Mouse (Mus musculus): ENCODE data around the gene Psd4.

Gene Psd4

GRCm38 (mm10) chr2:24386158-24386963 is 19.0 kb downstream of the Psd4 start:
- DNase-seq (ENCODE audit: low read depth, low spot score) = no peak

- DNase-seq (ENCODE audit: low read depth, low spot score) = no peak
Measured at GRCm38 (mm10) chr2:24386964-24387320, 19.6 kb downstream of the Psd4 start.

- DNase-seq (ENCODE audit: low read depth, low spot score) = no peak
Measured at GRCm38 (mm10) chr2:24387361-24388283, 20.2 kb downstream of the Psd4 start.

- no peak for DNase-seq (ENCODE audit: low read depth, low spot score)
Measured at GRCm38 (mm10) chr2:24393251-24393650, 25.9 kb downstream of the Psd4 start.

GRCm38 (mm10) chr2:24397115-24397514 is 29.7 kb downstream of the Psd4 start:
- no peak for DNase-seq (ENCODE audit: low read depth, low spot score)

- DNase-seq (ENCODE audit: low read depth, low spot score) = no peak
Measured at GRCm38 (mm10) chr2:24400711-24401110, 33.3 kb downstream of the Psd4 start.

GRCm38 (mm10) chr2:24405345-24406012 is 38.1 kb downstream of the Psd4 start:
- no peak for DNase-seq (ENCODE audit: low read depth, low spot score)

- DNase-seq (ENCODE audit: low read depth, low spot score) = no peak
Measured at GRCm38 (mm10) chr2:24407701-24408485, 40.5 kb downstream of the Psd4 start.

GRCm38 (mm10) chr2:24409166-24409565 is 41.8 kb downstream of the Psd4 start:
- DNase-seq (ENCODE audit: low read depth, low spot score) = no peak

- DNase-seq (ENCODE audit: low read depth, low spot score) = no peak
Measured at GRCm38 (mm10) chr2:24413172-24413571, 45.8 kb downstream of the Psd4 start.

GRCm38 (mm10) chr2:24413677-24414076 is 46.3 kb downstream of the Psd4 start:
- no peak for DNase-seq (ENCODE audit: low read depth, low spot score)

- no peak for DNase-seq (ENCODE audit: low read depth, low spot score)
Measured at GRCm38 (mm10) chr2:24416668-24417067, 49.3 kb downstream of the Psd4 start.

GRCm38 (mm10) chr2:24417106-24417505 is 49.7 kb downstream of the Psd4 start:
- no peak for DNase-seq (ENCODE audit: low read depth, low spot score)

- no peak for DNase-seq (ENCODE audit: low read depth, low spot score)
Measured at GRCm38 (mm10) chr2:24417564-24417963, 50.2 kb downstream of the Psd4 start.

GRCm38 (mm10) chr2:24421211-24421863 is 54.0 kb downstream of the Psd4 start:
- no peak for DNase-seq (ENCODE audit: low read depth, low spot score)

GRCm38 (mm10) chr2:24422815-24423214 is 55.4 kb downstream of the Psd4 start:
- no peak for DNase-seq (ENCODE audit: low read depth, low spot score)

- DNase-seq (ENCODE audit: low read depth, low spot score) = no peak
Measured at GRCm38 (mm10) chr2:24425630-24426029, 58.2 kb downstream of the Psd4 start.

GRCm38 (mm10) chr2:24427866-24428675 is 60.7 kb downstream of the Psd4 start:
- DNase-seq (ENCODE audit: low read depth, low spot score) = no peak

GRCm38 (mm10) chr2:24429806-24430205 is 62.4 kb downstream of the Psd4 start:
- DNase-seq (ENCODE audit: low read depth, low spot score) = no peak

GRCm38 (mm10) chr2:24434670-24435069 is 67.3 kb downstream of the Psd4 start:
- DNase-seq (ENCODE audit: low read depth, low spot score) = no peak

All from WW6 (cell line).